In genomic region chr3:27222052-27222451, GRCm38 (mm10) we compare ENCODE assay signal across 30 mouse cellular contexts.
"Had no signal": no experiment of that assay in that cellular context is flagged by ENCODE, and none has a peak within 500 bp of the region (broad histone marks: within the 10 kb centered on the region; RNA-seq: fewer than 3 reads in every experiment).

No protein-coding gene starts in this region.

- H3K36me3 ChIP-seq: limb, embryonic 10.5 days; limb, embryonic 12.5 days; limb, embryonic 13.5 days; limb, embryonic 15.5 days; liver, embryonic 13.5 days; lung, embryonic 15.5 days; midbrain, embryonic 10.5 days; midbrain, embryonic 12.5 days; midbrain, embryonic 13.5 days; midbrain, embryonic 15.5 days; neural tube, embryonic 12.5 days had no signal

- H3K9ac ChIP-seq: limb, embryonic 12.5 days; limb, embryonic 13.5 days; limb, embryonic 15.5 days; liver, embryonic 13.5 days; liver, embryonic 14.5 days; liver, embryonic 15.5 days; lung, embryonic 14.5 days; lung, embryonic 15.5 days; midbrain, embryonic 12.5 days; midbrain, embryonic 13.5 days; midbrain, embryonic 15.5 days; neural tube, embryonic 12.5 days had no signal

- H3K4me2 ChIP-seq: limb, embryonic 12.5 days; limb, embryonic 13.5 days; limb, embryonic 15.5 days; liver, embryonic 13.5 days; liver, embryonic 15.5 days; lung, embryonic 14.5 days; lung, embryonic 15.5 days; midbrain, embryonic 11.5 days; midbrain, embryonic 12.5 days; midbrain, embryonic 13.5 days; midbrain, embryonic 15.5 days; neural tube, embryonic 12.5 days had no signal

- H3K27me3 ChIP-seq: limb, embryonic 12.5 days; limb, embryonic 13.5 days; limb, embryonic 15.5 days; liver, embryonic 13.5 days; liver, embryonic 15.5 days; lung, embryonic 15.5 days; midbrain, embryonic 12.5 days; midbrain, embryonic 13.5 days; midbrain, embryonic 15.5 days; neural tube, embryonic 12.5 days had no signal

- H3K9me3 ChIP-seq: limb, embryonic 10.5 days; limb, embryonic 12.5 days; limb, embryonic 13.5 days; limb, embryonic 15.5 days; liver, embryonic 13.5 days; liver, embryonic 15.5 days; lung, embryonic 15.5 days; midbrain, embryonic 10.5 days; midbrain, embryonic 12.5 days; midbrain, embryonic 13.5 days; midbrain, embryonic 15.5 days; neural tube, embryonic 12.5 days had no signal

- ATAC-seq: lung, postnatal 0 days; midbrain, embryonic 13.5 days; midbrain, embryonic 15.5 days; midbrain, embryonic 16.5 days had no signal

- DNase-seq: layer of hippocampus, postnatal 36 days; left cerebral cortex, postnatal 4 days; liver, embryonic 13.5 days; lung, adult 18-20 months; lung, adult 2 months; lung, embryonic 14.5 days; lung, postnatal 10 days; lung, postnatal 14 days; lung, postnatal 36 days; lung, postnatal 4 days; midbrain, embryonic 14.5 days had no signal

- H3K4me1 ChIP-seq: limb, embryonic 13.5 days; limb, embryonic 15.5 days; liver, embryonic 13.5 days; liver, embryonic 15.5 days; lung, embryonic 15.5 days; megakaryocyte, embryonic 14.5 days; midbrain, embryonic 10.5 days; midbrain, embryonic 12.5 days; midbrain, embryonic 13.5 days; midbrain, embryonic 15.5 days; neural tube, embryonic 12.5 days had no signal

- H3K27ac ChIP-seq: left cerebral cortex, adult 2 months; limb, embryonic 10.5 days; limb, embryonic 12.5 days; limb, embryonic 13.5 days; limb, embryonic 15.5 days; liver, embryonic 13.5 days; liver, embryonic 14.5 days; liver, embryonic 15.5 days; lung, embryonic 15.5 days; macrophage; midbrain, embryonic 10.5 days; midbrain, embryonic 12.5 days; midbrain, embryonic 13.5 days; midbrain, embryonic 15.5 days; neural tube, embryonic 12.5 days had no signal

- H3K4me3 ChIP-seq: left cerebral cortex, adult 2 months; limb, embryonic 10.5 days; limb, embryonic 12.5 days; limb, embryonic 13.5 days; limb, embryonic 15.5 days; liver, embryonic 13.5 days; liver, embryonic 15.5 days; lung, embryonic 15.5 days; megakaryocyte, embryonic 14.5 days; midbrain, embryonic 10.5 days; midbrain, embryonic 12.5 days; midbrain, embryonic 13.5 days; midbrain, embryonic 15.5 days; myocyte; neural tube, embryonic 12.5 days had no signal
